Mouse (Mus musculus) CD4-positive, CD25-positive, alpha-beta regulatory T cell, adult 4 months (primary cell): Measurements from ENCODE around the gene Sptbn1. TPM values are rescaled to one million over a fixed set of nuclear protein-coding genes. Genes with fewer than 3 reads are reported as not detected.
A peak's percentile ranks its signal among the peaks of the same experiment; 100 is the strongest.

Experiments
- ATAC-seq: one replicate; pipeline ENCODE4 v1.8.0; 2017
- polyA plus RNA-seq, 2 experiments: library from polyadenylated mRNA; unstranded; fragments of 100-300 nt; shearing (Covaris generic); gene quantifications; one replicate each; pipeline ENCODE4 v1.2.1; 2017

Gene Sptbn1
- polyA plus RNA-seq, 2 experiments from 2014 or later: 95.8 to 120 TPM

DNA sequence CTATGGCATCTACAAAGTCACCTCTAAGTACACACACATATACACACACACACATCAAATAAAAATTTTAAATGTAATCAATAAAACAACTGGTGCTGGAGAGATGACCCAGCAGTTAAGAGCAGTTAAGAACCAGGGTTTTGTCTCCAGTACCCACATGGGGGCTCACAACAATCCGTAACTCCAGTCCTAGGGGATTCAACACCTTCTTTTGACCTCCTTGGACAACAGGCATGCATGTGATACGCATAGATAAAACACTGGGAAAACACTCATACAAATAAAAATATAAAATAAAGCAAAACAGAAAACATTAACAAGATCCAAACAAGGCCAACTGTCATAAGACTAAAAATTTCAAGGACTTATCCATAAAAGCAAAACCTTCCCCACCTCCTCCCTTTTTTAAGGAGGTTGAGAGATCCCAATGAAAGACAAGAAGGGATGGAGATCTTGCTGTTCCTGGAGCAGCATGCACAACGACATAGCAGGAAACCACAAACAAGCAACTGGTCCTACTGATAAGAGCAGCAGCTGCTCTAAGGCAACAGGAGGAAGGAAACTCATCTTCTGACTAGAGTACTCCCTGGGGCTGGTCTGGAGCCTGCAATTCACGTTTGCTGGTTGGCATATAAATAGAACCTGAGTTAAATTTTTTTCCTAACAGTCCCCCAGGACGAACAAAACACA is 102.0 kb downstream of the Sptbn1 start:
- no peak for ATAC-seq

- ATAC-seq: peak; percentile 52
These were observed 103.3 kb downstream of the Sptbn1 start for GRCm38 (mm10) chr11:30164515-30165214.

GRCm38 (mm10) chr11:30163870-30164269 is 104.1 kb downstream of the Sptbn1 start:
- ATAC-seq: no peak

DNA sequence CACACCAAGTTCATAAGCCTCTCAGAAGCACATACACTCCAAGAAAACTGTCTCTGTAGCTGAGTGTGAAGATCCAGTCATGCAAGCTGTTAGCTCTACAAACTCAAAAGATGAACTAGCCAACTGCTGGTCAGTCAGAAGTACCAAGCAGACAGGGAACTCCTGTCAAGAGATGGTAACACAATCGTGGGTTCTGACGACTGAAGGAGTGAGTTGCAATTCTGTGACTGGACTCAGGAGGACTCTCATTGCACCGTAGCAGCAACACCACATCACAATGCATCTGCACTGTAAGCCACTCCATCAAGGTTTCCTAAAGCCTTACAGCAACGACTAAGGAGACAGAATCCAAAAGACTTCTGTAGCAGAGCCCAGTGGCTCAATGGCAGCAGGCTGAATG is 104.9 kb downstream of the Sptbn1 start:
- no peak for ATAC-seq

DNA sequence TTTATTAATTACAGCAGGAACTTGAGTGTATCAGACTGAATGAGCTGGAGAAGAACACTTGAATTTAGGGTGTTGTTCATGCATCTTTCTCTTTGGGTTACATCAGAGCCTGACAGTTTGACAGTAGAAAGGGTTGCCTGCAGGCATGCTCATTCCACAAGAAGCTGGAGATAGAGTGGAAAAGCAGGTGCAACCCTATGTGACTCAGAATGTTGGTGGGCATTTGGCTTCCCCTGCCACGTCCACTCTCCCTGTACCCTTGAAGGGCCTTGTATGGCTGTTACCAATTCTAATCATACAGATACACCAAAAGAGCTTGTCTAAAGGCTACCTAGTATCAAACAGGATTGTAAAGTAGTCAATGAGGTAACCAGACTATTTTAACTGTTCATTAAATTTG is 106.2 kb downstream of the Sptbn1 start:
- no peak for ATAC-seq

DNA sequence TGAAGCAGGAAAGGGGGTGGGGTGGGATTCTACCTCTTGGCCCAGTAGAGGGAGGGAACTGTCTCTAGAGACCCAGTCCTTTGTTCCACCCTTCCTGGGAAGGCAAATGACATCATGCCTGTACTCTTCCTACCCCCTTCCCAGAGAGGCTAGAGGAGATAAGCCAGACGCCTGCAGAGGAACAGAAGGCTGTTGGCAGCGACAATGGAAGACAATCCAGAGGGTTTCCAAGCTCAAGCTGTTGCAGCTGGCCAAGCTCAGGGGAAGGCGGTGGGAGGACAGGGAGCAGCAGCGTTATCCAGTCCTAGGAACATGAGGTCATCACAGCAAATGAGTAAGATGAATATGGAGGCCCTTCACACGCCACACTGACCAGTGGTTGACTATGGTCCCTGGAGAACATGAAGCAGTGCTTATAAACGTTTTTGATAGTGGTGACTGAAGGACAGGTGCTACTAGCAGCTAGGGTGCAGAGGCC is 106.8 kb downstream of the Sptbn1 start:
- ATAC-seq: peak; percentile 13

GRCm38 (mm10) chr11:30160625-30161172 is 107.3 kb downstream of the Sptbn1 start:
- no peak for ATAC-seq

DNA sequence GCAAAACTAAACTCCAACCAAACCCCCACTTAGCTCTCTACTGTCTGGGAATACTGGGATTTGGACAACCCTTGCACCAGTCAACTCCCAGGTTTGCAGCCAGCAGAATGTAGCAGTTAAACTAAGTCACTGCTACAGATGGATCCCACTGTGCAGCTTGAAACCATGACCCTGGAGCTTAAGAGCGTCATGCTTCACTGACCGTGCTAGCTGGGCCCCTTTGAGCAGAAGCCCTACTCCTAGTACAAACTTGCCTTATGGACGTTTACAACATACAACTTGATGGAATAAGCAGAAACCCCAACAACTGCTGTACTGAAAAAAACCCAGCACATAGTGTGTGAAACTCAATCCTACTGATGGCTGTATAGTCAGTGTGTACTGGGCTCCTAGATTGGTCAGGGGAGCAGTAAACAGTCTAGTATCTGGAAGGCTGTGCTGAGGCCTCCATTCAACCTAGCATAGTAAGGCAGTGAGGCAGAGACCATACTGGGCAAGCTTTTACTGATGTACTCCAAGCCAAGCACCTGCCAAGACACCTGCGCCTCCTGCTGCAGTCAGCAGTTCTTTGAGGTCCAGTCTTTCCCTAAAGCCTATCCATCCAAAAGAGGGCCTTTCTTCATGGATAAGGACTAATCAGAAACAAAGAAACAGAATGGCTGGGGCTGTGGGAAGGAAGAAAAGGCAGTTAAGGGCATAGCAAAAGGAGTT is 108.3 kb downstream of the Sptbn1 start:
- ATAC-seq: no peak

DNA sequence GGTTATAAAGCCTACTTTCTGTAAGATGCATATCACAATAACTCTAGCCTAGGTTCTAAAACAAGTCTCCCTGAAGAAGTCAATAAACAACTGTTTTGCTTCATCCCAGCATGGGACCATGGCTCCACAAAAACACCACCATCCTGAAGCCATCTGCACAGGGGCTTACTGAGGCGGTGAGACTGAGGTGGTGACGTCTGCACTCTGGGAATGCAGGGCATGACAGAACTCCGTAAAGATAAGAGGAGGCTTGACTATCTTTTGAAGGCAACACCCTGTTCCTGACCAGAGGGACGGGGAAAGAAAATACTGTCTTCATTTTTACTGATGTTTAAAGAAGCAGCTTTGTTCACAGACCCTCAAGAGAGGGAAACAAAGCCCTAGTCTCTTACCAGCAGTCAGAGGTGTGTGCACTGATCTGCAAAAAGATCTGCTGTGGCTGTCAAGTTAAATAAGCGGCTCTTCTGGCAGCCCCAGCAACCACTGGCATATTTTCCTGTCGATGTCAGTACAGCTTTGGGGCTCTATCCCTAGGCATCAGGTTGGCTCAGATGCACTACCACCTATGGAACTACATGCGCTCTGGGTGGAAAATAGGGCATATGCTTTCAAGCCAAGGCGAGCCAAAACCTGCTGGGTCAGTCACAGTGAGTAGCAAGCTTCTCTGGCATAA is 109.8 kb downstream of the Sptbn1 start:
- ATAC-seq: no peak

- no peak for ATAC-seq
These were observed 112.1 kb downstream of the Sptbn1 start for GRCm38 (mm10) chr11:30155887-30156286.

- ATAC-seq: no peak
These were observed 113.0 kb downstream of the Sptbn1 start for GRCm38 (mm10) chr11:30154980-30155379.

DNA sequence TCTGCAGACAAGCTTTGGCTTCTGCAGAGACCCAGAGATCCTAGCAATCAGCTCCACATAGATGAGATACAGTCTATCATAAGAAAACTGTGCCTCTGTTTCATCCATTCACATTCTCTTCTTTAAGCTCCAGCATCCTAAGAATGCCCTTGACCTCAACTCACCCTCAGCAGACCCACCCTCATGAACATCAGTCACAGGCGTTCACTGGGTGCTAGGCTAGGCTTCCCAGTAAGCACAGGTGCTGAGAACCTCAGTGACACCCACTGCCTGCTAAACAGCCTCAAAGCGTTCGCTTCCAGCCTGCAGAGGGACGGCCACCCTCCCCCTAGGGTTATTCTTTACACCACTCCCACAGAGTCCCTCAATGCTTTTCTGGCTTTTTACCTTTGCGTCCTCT is 119.1 kb downstream of the Sptbn1 start:
- no peak for ATAC-seq

GRCm38 (mm10) chr11:30148378-30148777 is 119.6 kb downstream of the Sptbn1 start:
- ATAC-seq: no peak

GRCm38 (mm10) chr11:30147882-30148281 is 120.1 kb downstream of the Sptbn1 start:
- no peak for ATAC-seq

DNA sequence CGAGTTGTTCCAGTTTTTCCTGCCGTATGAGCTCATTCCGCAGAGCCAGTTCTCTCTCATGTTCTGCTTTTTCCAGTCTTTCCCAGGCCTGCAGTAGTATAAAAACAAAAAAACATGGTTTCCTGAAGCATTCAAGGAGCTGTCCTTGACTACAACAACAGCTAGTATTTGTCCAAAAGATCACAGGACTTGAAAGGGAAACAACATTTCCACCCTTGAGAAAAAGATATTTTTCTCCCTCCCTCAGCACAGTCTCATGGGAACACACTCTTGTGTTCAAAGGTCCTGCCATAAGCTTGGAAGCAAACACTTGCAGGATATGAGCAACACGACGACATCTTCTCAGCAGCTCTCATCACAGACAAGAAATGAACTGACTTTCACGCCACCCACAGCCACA is 124.9 kb downstream of the Sptbn1 start:
- no peak for ATAC-seq

- ATAC-seq: peak; percentile 45
These were observed 128.7 kb downstream of the Sptbn1 start for GRCm38 (mm10) chr11:30139165-30139826.

DNA sequence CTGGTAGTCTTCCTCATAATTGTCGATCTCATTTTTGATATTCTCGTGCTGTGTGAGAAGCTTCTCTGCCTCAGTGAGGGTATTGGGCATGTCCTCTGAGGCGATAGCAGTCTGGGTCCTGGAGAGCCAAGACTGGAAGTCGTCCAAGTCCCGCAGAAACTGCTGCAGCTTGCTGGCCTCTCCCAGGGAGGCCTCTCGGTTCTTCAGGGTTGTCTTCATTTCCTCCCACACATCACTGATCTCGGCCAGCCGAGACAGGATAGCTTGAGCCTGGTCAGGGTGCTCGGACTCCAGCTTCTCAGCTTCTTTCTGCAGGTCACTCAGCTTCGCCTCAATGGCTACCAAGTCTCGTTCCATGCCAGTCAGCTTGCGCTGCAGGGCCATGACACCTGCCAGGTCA is 130.9 kb downstream of the Sptbn1 start:
- ATAC-seq: no peak

- ATAC-seq: no peak
These were observed 133.9 kb downstream of the Sptbn1 start for GRCm38 (mm10) chr11:30134058-30134457.

DNA sequence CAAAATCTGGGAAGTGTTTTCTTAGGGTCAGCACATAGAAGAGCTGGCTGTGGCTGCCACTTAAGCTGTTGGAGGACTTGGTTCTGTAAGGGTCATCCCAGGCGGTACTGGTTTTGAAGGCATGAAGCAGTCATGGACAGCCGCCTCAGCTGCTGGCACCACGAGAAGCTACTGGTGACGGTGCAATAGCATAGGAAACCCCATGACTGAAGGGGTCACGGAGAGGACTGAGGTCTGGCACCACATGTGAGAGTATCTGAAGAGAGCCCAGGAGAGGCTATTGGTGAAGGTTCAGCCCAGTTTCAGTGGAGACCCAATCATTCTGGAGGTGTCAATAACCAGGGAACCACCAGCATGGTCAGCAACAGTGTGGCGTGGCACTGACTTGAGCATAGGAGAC is 135.4 kb downstream of the Sptbn1 start:
- no peak for ATAC-seq

DNA sequence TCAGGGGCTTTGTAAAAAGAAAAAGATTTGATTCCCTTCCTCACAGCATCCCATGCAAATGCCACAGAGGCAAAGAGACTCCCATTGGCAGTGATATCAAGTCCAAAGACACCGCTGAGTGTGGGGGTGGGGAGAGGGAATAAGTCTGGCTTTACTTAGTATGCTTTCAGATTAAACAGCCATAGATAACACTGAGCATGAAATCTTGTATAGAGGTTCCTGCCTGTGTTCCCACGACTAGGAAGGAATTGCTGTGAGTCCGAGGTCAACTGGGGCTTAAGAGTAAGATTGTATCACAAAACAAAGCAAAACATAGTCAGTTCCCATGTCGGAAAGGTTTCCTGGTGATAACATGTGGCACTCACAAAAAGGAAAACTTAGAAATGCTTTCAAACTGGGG is 136.3 kb downstream of the Sptbn1 start:
- no peak for ATAC-seq

GRCm38 (mm10) chr11:30129339-30129738 is 138.6 kb downstream of the Sptbn1 start:
- no peak for ATAC-seq

DNA sequence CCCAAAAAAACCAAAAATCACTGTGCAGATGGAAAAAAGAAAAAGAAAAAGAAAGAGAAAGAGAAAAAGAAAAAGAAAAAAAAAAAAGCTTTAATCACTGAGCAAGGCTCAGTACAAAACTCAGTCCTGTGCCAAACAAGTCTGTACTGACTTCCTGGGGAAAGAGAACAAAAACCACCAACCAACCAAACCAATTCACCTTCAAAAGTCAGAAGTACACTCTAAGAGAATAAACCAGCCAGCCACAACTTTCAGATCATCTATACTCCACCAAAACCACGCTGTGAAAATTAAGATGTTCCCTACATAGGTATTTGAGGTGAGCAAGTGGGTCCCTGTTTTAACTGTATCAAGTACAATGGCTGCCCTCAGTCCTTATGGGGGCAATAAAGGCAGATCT is 141.1 kb downstream of the Sptbn1 start:
- peak; percentile 77 for ATAC-seq
